Mouse (Mus musculus) frontal cortex, postnatal 10 days (tissue): ENCODE data around the gene Tor3a.

ENCODE experiments used
- DNase-seq, 2 experiments: peaks; one replicate each; pipeline ENCODE4 v3.0.0; 2022; ENCODE audit warnings: low spot score in 2 of 2, mixed read lengths in 1 of 2

Gene Tor3a

DNA sequence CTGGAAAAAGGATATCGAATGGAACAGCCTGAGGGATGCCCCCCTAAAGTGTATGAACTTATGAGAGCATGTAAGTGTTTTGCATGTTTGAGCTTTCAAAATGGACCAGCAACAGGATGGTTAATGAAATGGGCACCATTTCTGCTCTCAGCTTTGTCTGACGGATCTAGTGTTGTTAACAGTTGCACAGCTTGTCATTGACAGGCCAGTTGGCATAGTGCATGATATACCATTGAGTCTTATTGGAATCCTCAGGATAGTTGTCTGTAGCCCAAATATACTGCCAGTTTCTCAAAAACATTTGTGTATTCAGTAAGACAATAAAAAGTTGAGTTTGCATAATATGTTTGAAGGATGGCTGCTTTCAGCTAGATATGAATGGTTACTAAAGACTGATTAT, 39.0 kb downstream of the Tor3a start:
- no peak for DNase-seq

DNA sequence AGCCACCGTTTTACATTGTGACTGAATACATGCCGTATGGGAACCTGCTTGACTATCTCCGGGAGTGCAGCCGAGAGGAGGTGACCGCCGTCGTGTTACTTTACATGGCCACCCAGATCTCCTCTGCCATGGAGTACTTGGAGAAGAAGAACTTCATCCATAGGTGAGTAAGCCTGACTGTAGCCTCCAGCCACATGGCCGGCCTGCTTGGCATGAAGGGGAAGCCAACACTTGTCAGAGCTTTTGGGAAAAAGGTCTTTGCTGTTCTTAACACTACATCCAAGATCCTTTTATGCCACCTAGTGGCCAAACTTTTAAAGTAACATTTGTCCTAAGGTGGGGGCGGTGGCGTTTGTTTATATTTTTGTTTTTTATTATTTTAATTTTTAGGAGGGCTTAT, 41.1 kb downstream of the Tor3a start:
- DNase-seq, result peak in 1 of 2 experiments; percentile 25

DNA sequence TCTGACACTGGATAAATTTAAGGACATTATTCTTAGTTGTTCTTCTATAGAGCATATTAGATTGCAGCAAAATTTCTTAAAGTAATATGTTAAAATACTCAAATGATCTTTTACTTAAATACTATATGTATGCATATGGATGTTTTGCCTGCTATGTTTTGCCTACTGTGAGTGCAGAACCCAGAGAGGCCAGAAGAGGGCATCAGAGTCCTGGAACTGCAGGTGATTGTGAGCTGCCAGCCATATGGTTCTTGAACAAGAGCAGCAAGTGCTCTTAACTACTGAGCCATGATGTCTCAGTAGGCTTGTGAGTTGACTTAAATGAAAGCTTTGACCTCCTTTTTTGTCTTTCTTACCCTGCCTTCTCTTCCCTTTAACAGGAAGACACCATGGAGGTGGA, 43.2 kb downstream of the Tor3a start:
- DNase-seq, result no peak

DNA sequence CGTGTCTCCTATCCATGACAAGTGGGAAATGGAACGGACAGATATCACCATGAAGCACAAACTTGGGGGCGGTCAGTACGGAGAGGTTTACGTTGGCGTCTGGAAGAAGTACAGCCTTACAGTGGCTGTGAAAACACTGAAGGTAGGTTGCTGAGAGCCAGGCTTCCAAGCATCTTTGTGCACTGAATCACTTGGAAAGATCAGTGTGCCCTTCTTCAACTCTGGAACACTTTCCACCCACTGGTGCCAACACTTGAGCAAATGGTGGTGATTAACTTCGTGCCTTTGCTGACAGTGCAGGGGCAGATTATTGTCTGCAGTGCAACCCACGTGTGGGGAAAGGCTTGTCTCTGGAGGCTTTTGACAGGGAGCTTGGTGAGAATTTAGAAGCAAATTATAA, 44.2 kb downstream of the Tor3a start:
- DNase-seq, result no peak

DNA sequence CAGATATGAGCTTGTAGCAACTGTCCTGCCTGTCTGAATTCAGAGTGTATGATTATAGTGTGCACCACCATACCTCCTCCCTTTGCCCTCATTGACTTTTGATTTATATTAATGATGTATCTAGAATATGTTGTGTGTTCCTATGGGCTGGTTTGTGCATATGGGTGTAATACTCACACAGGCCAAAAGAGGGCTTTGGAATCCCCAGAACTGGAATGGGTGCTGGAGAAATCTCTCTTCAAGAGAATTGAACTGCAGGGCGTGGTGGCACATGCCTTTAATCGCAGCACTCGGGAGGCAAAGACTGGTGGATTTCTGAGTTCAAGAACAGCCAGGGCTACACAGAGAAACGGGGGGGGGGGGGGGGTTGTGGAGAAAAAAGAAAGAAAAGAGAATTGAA, 47.4 kb downstream of the Tor3a start:
- no peak for DNase-seq

DNA sequence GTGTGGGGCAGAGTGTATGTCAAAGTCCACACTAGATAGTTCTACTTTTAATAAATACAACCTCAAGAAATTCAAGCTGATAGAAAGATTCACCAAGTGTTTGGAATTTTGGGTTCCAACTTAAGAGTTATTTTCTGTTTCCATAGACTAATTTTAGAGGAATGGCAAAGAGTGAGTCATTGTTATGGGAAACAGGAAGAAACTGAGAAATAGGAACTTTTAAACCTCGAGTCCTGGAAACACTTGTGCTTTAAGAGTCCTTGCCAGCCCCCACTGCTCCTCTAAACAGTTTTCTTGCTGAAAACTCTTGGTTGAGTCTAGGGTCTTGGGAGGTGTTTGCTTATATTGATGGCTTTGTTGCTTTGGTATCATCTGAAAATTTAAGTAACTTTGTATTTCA, 49.9 kb downstream of the Tor3a start:
- DNase-seq, result no peak

DNA sequence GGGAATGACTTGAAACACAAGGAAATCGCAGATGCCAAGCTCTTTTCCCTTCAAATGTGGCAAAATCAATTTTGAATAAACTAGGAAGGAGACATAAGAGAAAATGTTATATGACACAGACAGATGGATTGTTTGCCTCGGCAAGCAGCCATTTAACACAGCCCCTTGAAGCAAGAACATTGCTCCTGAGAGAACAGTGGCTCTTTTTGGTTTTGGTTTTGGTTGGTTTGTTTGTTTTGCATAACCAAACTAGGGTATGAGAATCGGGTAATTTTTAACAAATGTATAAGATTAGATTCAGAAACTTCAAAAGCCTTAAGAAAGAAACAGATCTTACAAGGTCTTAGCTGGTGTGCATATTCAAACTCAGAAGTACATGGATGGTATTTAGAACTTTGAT, 53.2 kb downstream of the Tor3a start:
- DNase-seq, result no peak

DNA sequence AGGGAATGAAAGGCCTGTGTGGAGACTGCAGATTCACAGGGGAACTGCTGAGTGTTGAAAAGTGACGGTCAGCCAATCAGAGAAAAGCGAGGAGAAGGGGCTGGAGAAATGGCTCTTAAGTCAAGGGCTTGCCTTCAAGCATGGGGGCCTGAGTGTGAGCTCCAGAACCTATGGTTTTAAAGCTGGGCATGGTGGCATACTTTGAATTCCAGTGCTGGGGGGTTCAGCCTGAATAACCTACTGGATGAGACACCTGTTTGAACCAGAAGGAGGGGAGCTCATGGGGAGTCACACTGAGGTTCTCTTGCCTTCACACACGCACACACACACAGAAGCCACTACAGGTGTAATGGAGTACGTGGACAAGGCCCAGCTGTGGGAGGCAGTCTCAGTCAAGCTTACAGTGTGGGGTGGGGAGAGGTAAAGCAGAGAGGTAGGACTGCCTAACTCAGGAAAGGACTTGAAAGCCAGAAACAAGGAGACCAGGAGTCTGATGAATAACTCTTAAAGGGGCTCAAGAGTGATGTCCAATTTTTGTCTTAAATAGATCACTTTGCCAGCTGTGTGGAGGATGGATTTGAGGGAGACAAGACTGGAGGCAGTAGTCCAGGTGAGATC, 53.8 kb downstream of the Tor3a start:
- no peak for DNase-seq

DNA sequence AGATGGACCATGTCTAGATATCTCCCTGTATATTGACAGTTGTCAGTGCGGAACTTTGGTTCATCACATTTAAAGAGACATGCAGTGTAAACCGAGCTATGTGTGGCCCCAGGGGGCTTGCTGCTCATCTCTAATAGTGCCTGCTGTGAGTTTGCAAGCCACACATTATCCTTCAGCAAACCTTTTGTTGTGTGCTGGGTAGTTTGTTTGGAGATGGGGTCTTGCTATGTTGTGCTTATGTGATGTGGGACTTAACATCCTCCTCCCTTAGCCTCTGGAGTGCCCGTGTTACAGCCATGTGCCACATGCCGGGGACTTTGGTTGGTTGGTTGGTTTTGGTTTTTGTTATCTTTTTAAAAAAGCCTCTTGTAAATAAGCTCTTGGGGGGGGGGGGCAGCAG, 56.3 kb downstream of the Tor3a start:
- no peak for DNase-seq

DNA sequence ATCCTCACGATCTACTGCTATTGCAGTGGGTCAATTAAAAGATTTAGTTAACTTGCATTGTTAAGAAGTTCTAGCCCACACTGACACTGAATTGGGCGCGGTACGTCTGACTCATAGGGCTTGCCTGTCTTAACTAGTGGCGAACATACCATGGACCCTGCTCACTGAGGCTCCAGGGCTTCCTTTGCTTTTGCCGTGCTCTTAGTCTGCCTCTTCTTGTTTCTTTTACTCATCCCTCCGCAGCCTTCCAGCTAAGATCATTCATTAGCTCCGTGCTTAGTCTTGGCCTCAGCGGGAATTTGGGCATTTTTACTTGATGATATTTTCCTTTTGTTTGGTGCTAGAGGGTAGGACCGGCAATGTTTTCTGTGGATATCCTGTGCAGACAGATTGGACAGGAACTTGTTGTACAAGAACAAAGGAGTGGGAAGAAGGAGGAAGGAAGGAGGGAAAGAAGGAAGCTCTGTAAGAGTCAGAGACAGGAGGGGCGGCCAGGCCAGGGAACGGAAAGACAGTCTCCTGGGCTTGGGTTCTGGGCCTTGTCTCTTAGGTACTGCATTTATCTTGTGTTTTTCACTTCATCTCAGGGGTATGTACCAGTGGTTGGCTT, 57.1 kb downstream of the Tor3a start:
- no peak for DNase-seq

DNA sequence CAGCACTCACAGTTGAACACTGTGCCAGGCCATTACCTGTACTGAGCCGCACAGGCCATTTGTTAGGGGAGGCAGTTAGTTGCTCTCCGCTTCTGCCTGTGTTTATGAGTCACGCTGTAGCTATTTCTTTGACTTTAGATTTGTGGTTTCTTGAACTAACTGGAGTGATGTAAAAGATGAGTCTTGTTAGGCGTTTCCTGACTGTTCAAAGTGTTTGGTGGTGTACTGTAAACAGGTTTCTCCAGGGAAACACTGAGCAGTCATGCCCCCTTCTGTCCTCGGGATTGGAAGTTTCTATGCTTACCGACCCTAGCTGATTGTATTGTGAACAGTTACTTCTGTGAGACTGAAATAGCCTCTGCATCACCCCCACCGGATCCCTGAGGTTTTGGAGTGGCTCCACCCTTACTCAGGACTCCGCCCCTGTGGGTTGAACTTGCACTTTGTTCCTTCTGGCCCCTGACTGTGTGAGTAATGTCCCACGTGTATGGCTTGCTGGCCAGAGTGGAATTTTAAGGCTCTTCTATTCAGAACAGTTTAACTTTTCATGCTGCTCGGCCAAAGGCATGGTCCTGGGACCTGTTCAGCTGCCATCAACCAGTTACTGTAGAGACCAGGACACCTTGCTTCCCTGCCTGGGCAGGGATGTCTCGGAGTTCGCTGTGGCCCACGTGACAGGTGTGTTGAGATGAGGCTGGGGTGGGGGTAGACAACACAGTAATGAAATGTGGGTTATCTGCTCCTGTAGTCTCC, 58.6 kb downstream of the Tor3a start:
- DNase-seq, result peak in 1 of 2 experiments; percentile 43

DNA sequence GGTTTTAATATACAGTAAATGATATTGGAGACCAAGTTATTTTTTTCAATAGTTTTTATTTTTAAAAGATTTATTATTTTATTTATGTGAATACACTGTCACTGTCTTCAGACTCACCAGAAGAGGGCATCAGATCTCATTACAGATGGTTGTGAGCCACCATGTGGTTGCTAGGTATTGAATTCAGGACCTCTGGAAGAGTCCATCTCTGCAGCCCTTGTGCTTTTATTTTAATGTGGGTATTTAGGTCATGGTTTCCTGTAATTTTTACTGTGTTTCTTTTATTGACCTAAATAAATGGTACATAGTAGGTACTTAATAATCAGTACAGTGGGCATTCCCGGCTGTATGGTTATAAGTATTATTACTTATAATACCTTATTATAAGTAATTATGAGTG, 59.4 kb downstream of the Tor3a start:
- no peak for DNase-seq

DNA sequence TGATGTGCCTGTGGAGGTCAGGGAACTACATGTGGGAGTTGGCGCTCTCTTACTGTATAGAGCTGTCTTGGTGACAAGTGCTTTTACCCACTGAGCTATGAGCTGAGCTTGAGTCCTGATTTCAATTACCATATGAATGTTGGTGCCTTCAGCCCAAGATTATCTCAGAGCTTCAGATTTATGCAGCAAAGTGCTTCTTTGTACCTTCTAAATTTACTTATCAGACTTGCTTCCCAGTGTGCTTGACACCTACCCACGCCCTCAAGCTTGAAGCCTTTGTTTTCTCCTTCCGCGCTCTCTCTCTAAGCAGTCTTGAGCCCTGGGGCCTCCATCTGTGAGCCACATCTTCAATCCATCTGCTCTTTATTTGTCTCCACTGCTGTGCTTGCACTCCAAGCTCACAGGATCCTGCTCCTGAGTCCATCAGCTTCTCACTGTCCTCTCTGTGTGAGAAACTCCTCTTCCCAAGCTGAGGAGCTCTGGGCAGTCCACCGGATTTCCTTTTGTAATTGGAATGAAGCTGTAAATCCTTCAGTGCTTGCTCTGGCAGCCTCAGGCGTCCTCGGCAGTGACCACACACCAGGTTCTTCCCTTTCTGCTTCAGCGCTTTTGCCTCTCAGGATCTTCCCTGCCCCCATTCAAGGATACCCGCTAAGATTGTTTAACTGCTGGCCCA, 60.2 kb downstream of the Tor3a start:
- DNase-seq, result no peak

DNA sequence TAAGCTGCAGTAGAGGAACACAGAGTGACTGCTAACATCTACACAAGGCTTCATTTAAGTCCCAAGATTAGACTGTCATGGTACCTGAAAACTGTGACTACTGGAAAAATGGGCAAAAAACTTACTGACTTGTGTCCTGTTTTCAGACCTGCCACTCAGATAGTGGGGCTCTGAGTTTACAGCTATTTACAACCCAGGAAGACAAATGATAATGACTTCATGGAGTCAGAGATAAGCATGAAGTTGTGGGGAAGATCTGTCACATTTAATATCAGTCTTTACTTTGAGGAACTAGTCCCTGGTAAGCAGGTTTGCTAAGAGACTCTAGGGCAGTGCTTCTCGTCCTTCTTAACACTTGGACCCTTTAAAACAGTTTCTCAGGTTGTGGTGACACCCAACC, 63.9 kb downstream of the Tor3a start:
- DNase-seq, result no peak

DNA sequence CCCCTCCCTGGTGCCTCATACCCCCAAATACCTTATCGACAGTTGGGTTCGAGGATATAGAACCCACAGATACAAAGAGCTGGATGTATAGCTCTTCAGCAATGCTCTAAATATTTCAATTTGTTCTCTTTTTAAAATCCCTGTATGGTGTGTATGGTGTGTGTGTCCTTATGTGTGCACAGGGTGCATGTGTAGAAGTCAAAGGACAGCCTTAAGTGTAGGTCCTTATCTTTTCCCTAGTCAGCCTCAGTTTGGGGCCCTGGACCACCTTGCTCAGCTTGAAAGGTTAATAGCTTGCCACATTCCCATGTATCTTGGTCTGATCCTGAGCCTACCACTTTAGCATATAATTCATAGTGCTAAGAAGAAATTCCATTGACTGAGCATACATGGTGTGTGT, 65.7 kb downstream of the Tor3a start:
- DNase-seq, result no peak

DNA sequence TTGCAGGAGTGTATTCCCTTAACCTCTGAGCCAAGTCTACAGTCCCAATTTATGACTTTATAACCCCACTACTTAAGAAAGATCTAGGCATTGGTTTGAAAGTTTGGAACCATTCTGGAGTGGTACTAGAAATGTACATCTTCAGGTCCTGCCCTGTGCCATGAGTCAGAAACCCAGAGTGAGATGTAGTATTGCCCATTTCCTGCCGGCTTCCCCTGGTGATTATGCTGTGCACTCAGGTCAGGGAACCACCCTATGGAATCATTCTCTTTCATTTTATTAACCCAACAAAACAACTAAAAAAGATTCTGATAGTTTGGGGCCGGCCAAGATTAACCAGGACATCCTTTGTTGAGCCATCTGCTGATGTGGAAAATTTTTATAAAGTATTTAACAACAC, 68.2 kb downstream of the Tor3a start:
- no peak for DNase-seq

DNA sequence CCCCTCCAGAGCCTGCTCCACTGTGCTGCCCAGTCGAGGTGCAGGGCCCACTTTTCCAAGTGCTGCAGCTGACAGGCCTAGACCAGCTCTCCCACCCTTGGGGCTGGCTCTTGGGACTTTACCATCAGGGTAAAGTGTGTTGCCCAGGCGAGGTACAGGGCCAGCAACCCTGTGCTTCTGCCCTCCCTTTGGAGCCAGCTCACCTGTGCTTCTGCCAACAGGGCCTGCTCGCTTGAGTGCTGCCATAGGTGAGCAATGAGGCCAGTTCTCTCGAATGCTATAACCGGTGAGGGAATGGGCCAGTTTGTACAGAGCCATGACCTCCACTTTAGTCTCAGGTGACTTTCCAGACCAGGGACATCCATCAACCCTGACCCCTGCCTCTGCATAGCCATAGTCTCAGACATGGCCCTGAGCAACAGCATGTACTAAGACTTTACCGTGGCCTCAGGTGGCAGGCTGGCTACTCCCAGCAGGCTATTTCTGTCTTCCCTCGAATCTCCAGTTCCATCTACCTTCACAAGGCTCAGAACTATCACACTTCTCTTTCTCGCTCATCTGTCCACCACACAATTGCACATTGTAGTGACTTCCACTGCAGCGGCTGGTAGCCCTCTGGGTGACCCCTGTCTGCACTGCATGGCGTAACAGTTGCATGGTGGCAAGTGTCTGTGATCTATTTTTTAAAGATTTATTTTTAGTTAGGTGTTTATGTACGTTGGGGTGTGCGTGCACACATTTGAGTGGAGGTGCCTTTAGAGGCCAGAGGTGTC, 68.9 kb downstream of the Tor3a start:
- no peak for DNase-seq
